Mouse (Mus musculus): ENCODE measurements around the gene Bcar3. TPM values are rescaled to one million over a fixed set of nuclear protein-coding genes. Genes with fewer than 3 reads are reported as not detected.

Bcar3 gene
- total RNA-seq (2023; ENCODE audit: inconsistent age): 245 to 258 TPM (median 247 TPM) in 4 replicates

DNA sequence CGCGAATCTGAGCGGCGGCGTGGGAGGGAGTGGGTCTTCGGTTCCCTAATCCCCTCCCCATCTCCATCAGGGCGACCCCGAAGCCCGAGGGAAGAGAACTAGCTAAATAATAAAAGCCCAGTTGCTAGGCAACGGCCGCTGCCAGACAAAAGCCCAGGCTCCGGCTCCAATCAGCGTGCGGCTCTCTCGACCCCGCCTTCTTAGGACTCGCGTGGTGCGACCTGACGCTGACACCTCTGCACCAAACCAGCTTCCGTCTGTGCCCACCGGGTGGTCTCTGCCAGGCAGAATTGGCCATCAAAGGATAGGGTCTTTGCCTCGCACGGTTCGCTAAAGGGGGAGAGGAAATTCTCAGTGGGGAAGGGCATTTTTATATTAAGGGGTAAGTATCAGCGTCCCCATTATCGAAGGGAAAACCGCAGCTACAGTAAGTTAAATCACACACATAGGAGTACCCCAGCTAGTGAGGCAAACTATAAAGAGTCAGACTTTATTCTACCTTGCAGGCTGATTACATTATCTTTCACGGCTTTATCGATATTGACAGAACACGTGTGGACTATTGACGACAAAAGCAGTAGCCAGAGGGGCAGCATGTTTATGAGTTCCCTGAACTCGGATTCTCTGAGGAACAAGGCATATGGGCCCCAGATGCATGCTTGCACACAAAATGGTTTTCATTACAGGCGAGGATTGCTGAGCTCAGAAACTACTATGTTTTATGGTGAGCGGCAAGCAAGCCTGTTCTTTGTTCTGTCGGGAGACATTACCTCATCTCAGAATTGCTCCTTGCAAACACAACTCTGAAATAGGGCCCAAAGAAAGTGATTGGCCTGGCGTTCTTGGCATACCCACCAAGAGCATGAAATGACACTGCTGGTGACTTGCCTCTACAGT, at the start of gene Bcar3:
Gene Bcar3, plus strand, starts transcription at position 183 of the 897 bp plus-strand sequence.

DNA sequence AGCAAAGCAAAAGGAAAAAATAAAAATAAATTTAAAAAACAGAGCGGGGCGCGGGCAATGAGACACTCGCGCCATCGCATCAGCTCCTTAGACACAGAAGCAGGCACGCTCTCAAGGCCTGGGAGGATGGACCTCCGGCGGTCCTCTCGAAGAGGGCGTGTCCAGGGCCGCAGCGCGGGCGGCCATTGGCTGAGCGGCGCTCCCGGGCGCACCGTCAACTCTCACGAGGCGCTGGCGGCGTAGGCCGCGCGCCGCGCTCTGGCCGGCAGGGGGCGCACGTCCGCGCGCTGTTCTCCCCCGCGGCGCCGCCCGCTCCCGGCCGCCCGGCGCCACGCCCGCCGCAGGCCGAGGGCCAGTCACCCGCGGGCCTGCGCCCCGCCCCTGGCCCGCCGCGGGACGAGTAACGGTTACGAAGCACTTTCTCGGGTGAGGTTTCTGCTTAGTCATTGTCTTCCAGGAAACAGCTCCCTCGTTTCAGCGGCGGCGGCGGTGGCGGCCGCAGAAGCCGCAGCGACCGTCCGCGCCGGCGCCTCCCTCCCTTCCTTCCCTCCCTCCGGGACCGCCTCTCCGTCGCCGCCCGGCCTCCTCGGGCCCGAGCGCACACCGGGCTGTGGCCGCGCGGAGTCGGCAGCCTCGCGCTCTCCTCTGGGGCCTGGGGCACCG, 48.6 kb upstream of the Bcar3 start, which contains the start of gene Gclm:
Gene Gclm, plus strand, starts transcription at position 343 of the 663 bp plus-strand sequence.

DNA sequence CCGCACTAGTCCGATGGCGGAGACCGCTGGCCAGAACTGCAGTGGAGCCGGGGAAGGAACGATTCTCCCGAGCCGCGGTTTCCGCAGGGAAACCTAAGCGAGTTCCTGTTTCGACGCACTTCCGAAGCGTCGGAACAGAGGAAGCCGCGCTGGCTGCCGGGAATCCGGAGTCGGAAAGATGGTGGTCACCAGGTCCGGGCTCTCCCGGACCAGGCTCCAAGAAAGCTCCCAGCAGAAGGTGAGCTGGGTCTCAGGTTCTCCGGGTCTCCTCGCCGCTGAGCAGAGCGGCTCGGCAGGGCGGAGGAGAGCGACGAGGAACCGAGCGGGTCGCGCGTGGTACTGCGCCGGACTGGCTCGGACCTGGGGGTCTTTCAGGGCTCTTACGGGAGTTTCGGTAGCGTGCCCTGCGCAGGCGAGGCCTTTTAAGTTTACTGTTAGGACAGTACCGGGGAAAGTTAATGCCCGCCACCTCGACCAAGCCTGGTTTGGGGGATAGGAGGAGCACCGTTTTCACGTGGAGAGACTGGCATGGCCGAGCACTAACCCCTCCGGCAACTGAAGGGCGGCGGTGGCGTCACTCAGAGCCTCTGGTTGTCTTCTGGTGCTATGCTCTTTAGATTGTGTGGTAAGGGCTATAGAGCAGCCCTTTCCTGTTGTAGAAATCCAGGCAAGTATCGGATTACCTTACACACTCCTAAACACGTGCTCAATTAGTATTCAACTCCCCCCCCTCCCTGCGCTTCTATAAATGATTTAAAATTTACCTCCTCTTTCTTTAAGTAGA, 19.5 kb upstream of the Bcar3 start, which contains the start of gene Dnttip2:
Gene Dnttip2, plus strand, starts transcription at position 148 of the 784 bp plus-strand sequence.

Other genes starting within 250 kb of the Bcar3 start
- gene Abca4, start 249.7 kb upstream of the Bcar3 start, total RNA-seq (2023; ENCODE audit: inconsistent age): not detected in 4 replicates
- 13.7 to 21.6 TPM (median 16.4 TPM) in 4 replicates for gene Gclm, start 48.6 kb upstream of the Bcar3 start, total RNA-seq (2023; ENCODE audit: inconsistent age)
- gene Dnttip2, start 19.7 kb upstream of the Bcar3 start, total RNA-seq (2023; ENCODE audit: inconsistent age): 98.1 to 118 TPM (median 110 TPM) in 4 replicates

Data from B cell, adult (primary cell).